Mouse (Mus musculus) testis, adult 2 months (tissue): ENCODE data around the gene Iqsec1.

Experiments
- CTCF ChIP-seq: fragments of 200-500 bp; IDR thresholded peaks from 2 replicates; pipeline ENCODE4 v1.5.1; 2012; ENCODE audit warnings: low read depth, mild to moderate bottlenecking, inconsistent platforms, low read length, moderate library complexity; ENCODE audit not compliant: control insufficient read depth, insufficient read depth, insufficient replicate concordance
- POLR2A ChIP-seq: fragments of 200-500 bp; IDR thresholded peaks from 2 replicates; pipeline ENCODE4 v1.6.1; 2012; ENCODE audit warnings: low read depth, mild to moderate bottlenecking, inconsistent platforms, low read length, moderate library complexity; ENCODE audit not compliant: control insufficient read depth

- no peak for TF ChIP-seq POLR2A
- TF ChIP-seq CTCF: no peak
Observed at GRCm38 (mm10) chr6:90715245-90715905, 273.1 kb downstream of the Iqsec1 start.
